Mouse (Mus musculus) stomach, embryonic 15.5 days (tissue): ENCODE measurements at regions not wholly inside any gene's neighbourhood (a gene's known extent, or its start where the extent isn't known, plus 50 kb on each side); places are given as distances from the start of the nearest gene placed in this dataset.

Experiments used
- ATAC-seq: fragments of 200-750 bp; cut with Nextera tagmentation; 2 replicates; pipeline ENCODE4 v1.8.0; 2017; ENCODE audit warnings: low read depth, moderate number of reproducible peaks, moderate TSS enrichment; ENCODE audit not compliant: insufficient read depth, low FRiP score
- H3K27ac ChIP-seq: fragments of 300-500 bp; sonication (generic); 2 replicates; pipeline ENCODE4 v1.5.1; 2015; ENCODE audit warnings: mild to moderate bottlenecking, inconsistent platforms
- H3K27me3 ChIP-seq: fragments of 300-500 bp; sonication (generic); replicated peaks from 2 replicates; pipeline ENCODE4 v1.6.1; 2015; ENCODE audit warnings: inconsistent platforms
- H3K36me3 ChIP-seq: fragments of 300-500 bp; sonication (generic); 2 replicates; pipeline ENCODE4 v1.6.1; 2015; ENCODE audit warnings: inconsistent platforms
- H3K4me1 ChIP-seq: fragments of 300-500 bp; sonication (generic); 2 replicates; pipeline ENCODE4 v1.6.1; 2015; ENCODE audit warnings: inconsistent platforms
- H3K4me2 ChIP-seq: fragments of 300-500 bp; sonication (generic); 2 replicates; pipeline ENCODE4 v1.6.1; 2015; ENCODE audit warnings: mild to moderate bottlenecking, inconsistent platforms
- H3K4me3 ChIP-seq: fragments of 300-500 bp; sonication (generic); replicated peaks from 2 replicates; pipeline ENCODE4 v1.5.1; 2015; ENCODE audit warnings: inconsistent platforms
- H3K9ac ChIP-seq: fragments of 300-500 bp; sonication (generic); 2 replicates; pipeline ENCODE4 v1.6.1; 2015; ENCODE audit warnings: inconsistent platforms
- H3K9me3 ChIP-seq: fragments of 300-500 bp; sonication (generic); 2 replicates; pipeline ENCODE4 v1.6.1; 2016; ENCODE audit warnings: inconsistent platforms
- WGBS: fragments of 180-500 bp; shearing (Covaris S2); methylation state at CpG from one replicate; pipeline ENCODE4 v1.1.7; 2015; 5-methylcytosine and 5-hydroxymethylcytosine counted together

DNA sequence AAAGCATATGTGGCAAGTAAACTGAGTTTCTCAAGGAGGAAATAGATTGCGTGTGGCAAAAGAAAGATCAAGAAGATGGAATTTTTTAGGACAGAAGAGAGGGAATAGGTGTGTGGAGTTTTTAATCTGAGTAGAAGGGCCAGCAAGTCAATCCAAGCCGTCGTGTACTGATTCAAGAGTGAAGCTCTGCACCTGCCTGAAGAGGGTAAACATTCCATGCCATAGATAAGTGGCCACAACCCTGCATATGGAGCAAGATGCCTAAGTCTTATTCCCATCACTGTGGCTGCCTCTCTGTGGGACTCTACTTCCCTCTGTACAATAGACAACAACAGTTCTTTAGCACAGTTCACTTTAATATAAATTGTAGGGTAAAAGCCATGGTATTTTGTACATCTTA is 443.4 kb downstream of the Tns1 start:
- no peak overlapping the region for H3K9ac ChIP-seq
- no peak overlapping the region for H3K4me3 ChIP-seq
- ATAC-seq = no peak
- no peaks in the 10 kb centered on the region for H3K9me3 ChIP-seq
- no peaks in the 10 kb centered on the region for H3K36me3 ChIP-seq
- H3K4me2 ChIP-seq = no peak overlapping the region
- H3K27me3 ChIP-seq = no peaks in the 10 kb centered on the region
- peaks cover 2% of the 10 kb centered on the region; the same call in 1 of the 2 replicates for H3K4me1 ChIP-seq
- WGBS = 80% methylated on average over 3 of the region's 3 CpGs
- no peak overlapping the region for H3K27ac ChIP-seq

DNA sequence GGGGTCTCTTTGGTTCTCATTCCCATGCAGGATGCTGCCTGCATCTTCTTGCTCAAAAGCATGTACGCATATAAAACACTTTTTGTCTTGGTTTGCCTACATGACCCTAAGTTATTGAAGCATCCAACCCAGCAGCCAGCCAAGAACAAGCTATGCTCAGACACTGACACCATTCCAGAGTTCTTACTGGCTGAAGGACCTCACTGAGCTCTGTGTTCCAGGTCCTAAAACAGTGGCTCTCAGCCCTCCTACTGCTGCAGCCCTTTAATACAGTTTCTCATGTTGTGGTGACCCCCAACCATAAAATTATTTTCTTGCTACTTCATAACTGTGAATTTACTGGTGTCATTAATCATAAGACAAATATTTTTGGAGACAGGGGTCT is 450.4 kb downstream of the Tns1 start:
- Histone ChIP-seq H3K36me3 (no peaks in the 10 kb centered on the region), H3K9me3 (no peaks in the 10 kb centered on the region), H3K4me3 (no peak overlapping the region), H3K27me3 (no peaks in the 10 kb centered on the region), H3K9ac (no peak overlapping the region), H3K4me2 (no peak overlapping the region), H3K4me1 (no peaks in the 10 kb centered on the region), H3K27ac (no peak overlapping the region)
- no peak for ATAC-seq
- 86% methylated on average over 1 of the region's 1 CpGs for WGBS

DNA sequence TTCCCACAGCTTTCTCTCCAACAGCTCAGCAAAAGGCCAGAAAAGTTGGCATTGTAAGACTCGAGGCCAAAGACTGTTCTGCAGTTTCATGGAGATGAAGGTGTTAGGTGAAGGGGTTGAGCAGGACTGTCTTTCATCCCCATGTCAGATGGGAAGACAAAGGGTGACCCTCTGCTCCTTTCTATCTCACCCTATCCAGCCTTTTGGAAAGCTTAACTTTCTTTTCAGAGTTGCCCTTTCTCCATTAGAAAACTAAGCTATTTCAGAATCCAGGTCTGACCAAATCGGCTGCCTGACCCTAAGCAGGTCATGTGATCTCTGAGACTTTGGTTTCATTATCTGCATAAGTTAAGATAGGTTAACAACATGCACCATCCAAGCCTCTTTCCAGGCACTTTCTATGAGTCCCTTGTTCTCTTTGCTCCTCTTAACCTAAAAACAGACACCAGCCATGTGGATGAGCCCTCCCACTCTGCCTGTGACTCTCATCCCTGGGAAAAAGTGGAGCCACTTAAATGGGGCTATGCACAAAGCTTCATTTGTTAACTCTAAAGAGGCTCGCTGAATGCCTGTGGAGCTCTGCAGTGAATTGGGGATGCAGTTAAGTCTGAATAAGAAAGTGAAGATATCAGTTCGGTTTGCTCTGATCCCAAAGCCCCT is 450.9 kb downstream of the Tns1 start:
- Histone ChIP-seq H3K27me3 (no peaks in the 10 kb centered on the region), H3K4me3 (no peak overlapping the region), H3K9ac (no peak overlapping the region), H3K9me3 (no peaks in the 10 kb centered on the region), H3K4me2 (no peak overlapping the region), H3K27ac (no peak overlapping the region), H3K36me3 (no peaks in the 10 kb centered on the region), H3K4me1 (no peaks in the 10 kb centered on the region)
- WGBS = 58% methylated on average over 4 of the region's 4 CpGs
- no peak for ATAC-seq

DNA sequence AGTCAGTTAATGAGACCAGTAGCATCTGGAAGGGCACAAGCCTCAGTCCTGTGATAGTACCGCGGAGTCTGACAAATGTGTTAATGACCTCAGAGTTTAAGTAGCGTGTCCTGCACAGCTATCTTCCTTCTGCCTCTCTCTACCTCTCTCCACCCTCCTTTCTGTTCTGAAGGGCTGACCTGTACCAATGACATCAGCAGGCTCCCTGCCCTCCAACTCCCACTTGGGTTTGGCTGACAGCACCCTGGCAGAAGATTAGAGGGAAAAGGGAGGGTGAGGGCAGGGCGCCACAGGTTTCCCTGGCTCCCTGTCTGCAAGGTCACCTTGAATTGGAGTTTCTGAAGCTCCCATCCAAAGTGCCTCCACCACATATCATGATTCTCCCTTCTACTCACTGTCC is 452.0 kb downstream of the Tns1 start:
- Histone ChIP-seq H3K27ac (no peak overlapping the region), H3K9me3 (no peaks in the 10 kb centered on the region), H3K9ac (no peak overlapping the region), H3K27me3 (no peaks in the 10 kb centered on the region), H3K36me3 (no peaks in the 10 kb centered on the region), H3K4me3 (no peak overlapping the region), H3K4me1 (no peaks in the 10 kb centered on the region), H3K4me2 (no peak overlapping the region)
- WGBS = 78% methylated on average over 4 of the region's 4 CpGs
- no peak for ATAC-seq

DNA sequence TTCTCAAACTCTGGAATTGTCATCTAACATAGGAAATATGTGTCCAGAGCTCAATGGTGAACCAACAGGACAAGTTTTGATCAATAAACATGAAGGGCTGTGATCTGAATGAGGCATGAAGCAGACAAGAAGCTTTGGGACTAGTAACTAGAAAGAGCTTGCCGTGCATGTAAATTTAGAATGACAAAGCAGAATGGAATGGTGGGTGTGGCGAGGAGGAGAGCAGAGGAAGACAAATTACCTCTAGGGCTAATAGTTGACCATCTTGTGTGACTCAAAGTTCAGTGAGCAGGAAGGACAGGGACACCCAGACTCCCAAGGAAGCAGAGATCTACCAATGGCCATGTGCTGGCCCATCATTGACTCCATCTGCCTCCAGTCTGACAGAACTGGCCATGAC is 455.6 kb downstream of the Tns1 start:
- ATAC-seq = no peak
- no peaks in the 10 kb centered on the region for H3K27me3 ChIP-seq
- H3K27ac ChIP-seq = no peak overlapping the region
- 60% methylated on average over 2 of the region's 2 CpGs for WGBS
- H3K9ac ChIP-seq = no peak overlapping the region
- H3K36me3 ChIP-seq = no peaks in the 10 kb centered on the region
- no peaks in the 10 kb centered on the region for H3K4me1 ChIP-seq
- H3K4me3 ChIP-seq = no peak overlapping the region
- no peak overlapping the region for H3K4me2 ChIP-seq
- H3K9me3 ChIP-seq = no peaks in the 10 kb centered on the region

DNA sequence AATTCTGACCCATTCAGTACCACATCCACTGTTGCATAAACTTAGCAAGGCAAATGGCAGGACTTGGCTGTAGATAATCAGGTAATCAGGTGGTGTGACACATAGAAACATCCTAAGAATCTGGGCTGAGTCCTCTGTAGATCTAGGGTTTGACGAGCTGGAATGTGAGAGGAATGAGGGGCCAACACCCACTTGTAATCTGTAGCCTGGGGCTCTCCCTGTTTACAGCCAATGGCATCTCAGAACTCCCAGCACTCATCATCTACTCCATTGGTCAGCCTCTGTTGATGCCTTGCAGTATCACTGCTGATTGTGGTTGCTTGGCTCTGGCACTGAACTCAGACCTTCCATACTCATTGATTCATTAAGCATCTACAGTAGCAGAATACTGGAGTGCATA is 460.7 kb downstream of the Tns1 start:
- H3K4me1 ChIP-seq = no peaks in the 10 kb centered on the region
- H3K9me3 ChIP-seq = no peaks in the 10 kb centered on the region
- 20% methylated on average over 1 of the region's 1 CpGs for WGBS
- no peaks in the 10 kb centered on the region for H3K27me3 ChIP-seq
- no peaks in the 10 kb centered on the region for H3K36me3 ChIP-seq
- H3K4me2 ChIP-seq = no peak overlapping the region
- H3K27ac ChIP-seq = no peak overlapping the region
- ATAC-seq = no peak
- no peak overlapping the region for H3K9ac ChIP-seq
- H3K4me3 ChIP-seq = no peak overlapping the region

DNA sequence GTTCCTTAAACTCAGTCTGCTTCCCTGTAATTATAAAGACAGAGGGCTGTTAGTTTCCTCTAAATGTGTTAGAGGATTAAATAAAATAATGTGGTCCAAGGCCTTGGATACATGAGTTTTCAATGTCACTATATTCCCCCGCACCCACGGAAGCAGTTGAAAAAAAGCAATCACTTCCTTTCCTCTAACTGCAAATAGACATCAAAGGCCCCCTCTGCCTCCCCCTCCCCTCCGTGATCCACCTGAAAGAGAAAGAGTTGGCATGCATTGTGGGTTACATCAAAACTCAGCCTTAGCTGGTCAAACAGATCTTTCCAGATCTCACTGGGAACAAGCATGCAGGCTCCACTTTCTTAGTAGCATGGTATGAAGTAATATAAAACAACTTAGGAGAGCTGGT is 479.2 kb downstream of the Tns1 start:
- Histone ChIP-seq H3K36me3 (no peaks in the 10 kb centered on the region), H3K4me3 (no peak overlapping the region), H3K4me1 (peaks cover 10% of the 10 kb centered on the region), H3K27me3 (no peaks in the 10 kb centered on the region), H3K9me3 (no peaks in the 10 kb centered on the region), H3K9ac (no peak overlapping the region), H3K27ac (0 out of 2 replicates have a peak overlapping the region, but pooled peaks have one; percentile 63), H3K4me2 (no peak overlapping the region)
- WGBS = 62% methylated on average over 3 of the region's 3 CpGs
- no peak for ATAC-seq

DNA sequence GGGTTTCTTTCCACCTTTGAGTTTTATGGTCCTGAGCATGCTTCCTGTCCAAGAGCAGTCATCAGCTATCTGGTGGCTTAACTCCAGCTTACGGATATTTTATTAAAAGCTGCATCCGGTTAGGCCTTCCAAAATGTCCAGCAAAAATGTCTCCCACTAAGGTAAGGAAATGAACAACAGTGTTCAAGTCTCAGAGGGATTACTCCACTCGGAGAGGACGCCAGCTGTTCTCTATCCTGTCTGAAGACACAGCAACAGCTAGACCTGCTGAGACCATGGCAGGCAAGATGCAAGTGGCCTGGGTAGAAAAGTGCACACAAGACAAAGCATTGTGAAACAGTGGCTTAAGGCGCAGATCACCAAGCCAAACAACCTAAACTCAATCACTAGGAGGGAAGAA is 479.9 kb downstream of the Tns1 start:
- WGBS = 46% methylated on average over 5 of the region's 5 CpGs
- Histone ChIP-seq H3K4me3 (no peak overlapping the region), H3K9ac (no peak overlapping the region), H3K27me3 (no peaks in the 10 kb centered on the region), H3K27ac (peak overlapping the region; percentile 63), H3K4me2 (no peak overlapping the region), H3K36me3 (no peaks in the 10 kb centered on the region), H3K4me1 (peaks cover 10% of the 10 kb centered on the region), H3K9me3 (no peaks in the 10 kb centered on the region)
- ATAC-seq = peak; percentile 58; the same call in 1 of the 2 replicates

DNA sequence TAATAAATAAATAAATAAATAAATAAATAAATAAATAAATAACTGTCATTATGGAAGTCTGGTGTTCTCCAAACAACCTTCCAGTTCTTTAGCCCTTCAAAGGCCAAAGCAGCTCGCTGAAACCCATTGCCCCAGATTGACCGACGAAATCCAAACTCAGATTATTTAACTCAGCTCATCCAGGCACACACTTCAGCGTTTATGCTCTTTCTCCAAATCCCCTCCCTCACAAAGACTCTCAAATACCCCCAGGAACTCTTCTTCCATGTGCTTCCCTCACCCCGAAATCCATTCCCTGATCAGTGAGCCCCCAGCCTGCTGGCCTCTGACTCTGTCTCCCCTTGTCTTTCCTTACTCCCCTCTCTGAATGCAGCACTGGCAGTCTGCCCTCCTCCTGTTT is 480.8 kb downstream of the Tns1 start:
- Histone ChIP-seq H3K9ac (no peak overlapping the region), H3K4me1 (peaks cover 10% of the 10 kb centered on the region), H3K27ac (peak overlapping the region; percentile 36; the same call in 1 of the 2 replicates), H3K27me3 (no peaks in the 10 kb centered on the region), H3K4me2 (no peak overlapping the region), H3K36me3 (no peaks in the 10 kb centered on the region), H3K9me3 (no peaks in the 10 kb centered on the region), H3K4me3 (no peak overlapping the region)
- ATAC-seq = no peak
- 67% methylated on average over 5 of the region's 5 CpGs for WGBS

DNA sequence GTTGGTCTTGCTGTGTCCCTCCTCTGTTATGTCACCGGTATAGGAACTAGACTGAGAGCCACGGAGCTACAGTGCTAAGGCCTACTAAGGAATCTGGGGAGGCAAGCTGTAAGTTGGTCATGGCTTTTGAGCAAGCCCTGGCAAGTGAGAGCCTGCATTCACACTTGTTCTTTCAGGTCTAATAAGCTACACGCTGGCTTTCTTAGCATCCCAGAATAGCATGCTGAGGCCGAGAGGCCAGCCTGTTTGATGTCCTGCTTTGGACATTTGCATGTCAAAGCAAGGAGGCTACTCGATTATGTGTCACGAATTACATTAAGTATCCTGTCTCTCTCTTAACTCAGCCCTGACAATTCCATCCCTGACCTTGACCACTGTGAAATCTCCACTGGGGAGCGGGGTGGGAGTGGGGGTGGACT is 481.5 kb downstream of the Tns1 start:
- ATAC-seq = no peak
- no peak overlapping the region for H3K27ac ChIP-seq
- no peaks in the 10 kb centered on the region for H3K36me3 ChIP-seq
- no peaks in the 10 kb centered on the region for H3K9me3 ChIP-seq
- WGBS = 59% methylated on average over 7 of the region's 7 CpGs
- H3K27me3 ChIP-seq = no peaks in the 10 kb centered on the region
- no peak overlapping the region for H3K4me2 ChIP-seq
- peaks cover 10% of the 10 kb centered on the region for H3K4me1 ChIP-seq
- no peak overlapping the region for H3K9ac ChIP-seq
- H3K4me3 ChIP-seq = no peak overlapping the region

DNA sequence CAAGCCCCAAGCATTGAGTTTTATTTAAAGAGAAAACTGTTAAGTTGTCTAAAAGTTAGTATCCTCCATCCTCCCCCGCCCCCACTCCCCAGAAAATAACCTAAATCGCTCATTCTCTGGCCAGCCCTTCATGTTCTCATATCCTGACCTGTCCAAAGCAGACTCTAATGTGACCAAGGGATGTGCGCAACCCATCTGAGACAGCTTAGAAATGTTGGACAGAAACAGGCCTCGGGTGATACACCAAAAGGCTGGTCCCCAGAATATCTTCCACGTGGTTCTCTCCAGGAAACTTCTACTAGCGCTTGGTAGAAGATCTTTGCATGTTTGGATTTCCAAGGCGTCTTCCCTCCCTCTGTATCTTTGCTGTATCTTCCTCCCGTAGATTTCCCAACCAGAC is 482.8 kb downstream of the Tns1 start:
- Histone ChIP-seq H3K36me3 (no peaks in the 10 kb centered on the region), H3K9me3 (no peaks in the 10 kb centered on the region), H3K4me1 (peaks cover 10% of the 10 kb centered on the region), H3K27me3 (no peaks in the 10 kb centered on the region), H3K4me2 (no peak overlapping the region), H3K27ac (peak overlapping the region; percentile 49; the same call in 1 of the 2 replicates), H3K4me3 (no peak overlapping the region), H3K9ac (no peak overlapping the region)
- 82% methylated on average over 8 of the region's 8 CpGs for WGBS
- ATAC-seq = no peak

DNA sequence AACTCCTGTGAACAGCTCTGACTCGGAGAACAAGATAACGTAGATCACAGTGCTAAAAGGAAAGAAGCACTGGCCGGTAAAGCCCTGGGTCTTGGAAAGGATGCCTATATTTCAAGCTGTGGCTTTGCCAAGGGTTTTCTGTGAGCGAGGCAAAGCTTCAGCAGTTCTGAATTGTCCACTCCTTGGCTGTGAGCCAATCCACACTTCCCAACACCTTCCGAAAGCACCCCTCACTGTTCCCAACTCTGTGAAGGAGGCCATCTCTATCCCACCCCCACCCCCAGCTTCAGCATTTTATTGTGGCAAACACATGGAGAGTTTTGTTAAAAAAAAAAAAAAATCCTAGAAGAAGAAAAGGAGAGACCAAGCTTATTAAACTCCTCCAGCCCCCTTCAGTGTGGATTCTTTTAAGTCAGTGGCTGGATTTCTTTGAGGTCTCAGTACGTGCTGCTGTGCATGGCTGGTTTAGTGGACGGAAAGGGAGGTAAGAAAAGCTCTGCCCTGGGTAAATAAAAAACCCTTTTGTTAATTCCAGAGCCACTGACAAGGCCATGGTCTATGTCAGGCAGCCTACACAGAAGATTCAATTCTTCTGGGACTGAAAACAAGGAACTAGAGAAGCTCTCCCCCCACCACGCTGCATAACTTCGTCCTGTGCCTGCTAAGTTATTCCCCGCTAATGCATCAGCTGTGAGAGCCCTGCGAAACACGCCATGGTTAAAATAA is 483.4 kb downstream of the Tns1 start:
- H3K36me3 ChIP-seq = no peaks in the 10 kb centered on the region
- peak; percentile 79; the same call in 1 of the 2 replicates for ATAC-seq
- no peaks in the 10 kb centered on the region for H3K27me3 ChIP-seq
- H3K4me3 ChIP-seq = no peak overlapping the region
- no peaks in the 10 kb centered on the region for H3K9me3 ChIP-seq
- 40% methylated on average over 12 of the region's 12 CpGs for WGBS
- H3K4me2 ChIP-seq = peak overlapping the region; percentile 7; the same call in 1 of the 2 replicates
- H3K9ac ChIP-seq = no peak overlapping the region
- peak overlapping the region; percentile 49; the same call in 1 of the 2 replicates for H3K27ac ChIP-seq
- H3K4me1 ChIP-seq = peaks cover 10% of the 10 kb centered on the region
